Mouse (Mus musculus) G1E (cell line): Measurements from ENCODE around the gene Ccl1. TPM values are rescaled to one million over a fixed set of nuclear protein-coding genes. Genes with fewer than 3 reads are reported as not detected.

ENCODE experiments used
- ATAC-seq: 2 replicates; pipeline ENCODE4 v1.8.0; 2016; ENCODE audit warnings: mild to moderate bottlenecking; ENCODE audit not compliant: insufficient number of reproducible peaks, poor library complexity, low FRiP score, severe bottlenecking; ENCODE audit errors: extremely low read depth
- DNase-seq: peaks from one replicate; pipeline ENCODE4 v3.0.0; 2012; ENCODE audit warnings: low spot score
- H3K27me3 ChIP-seq: 2 replicates; pipeline ENCODE4 v1.6.1; 2012; ENCODE audit warnings: mild to moderate bottlenecking, low read length, inconsistent platforms; ENCODE audit not compliant: insufficient read depth
- H3K36me3 ChIP-seq: replicated peaks from 2 replicates; pipeline ENCODE3; 2012; ENCODE audit warnings: mild to moderate bottlenecking, inconsistent platforms
- H3K4me1 ChIP-seq: 2 replicates; pipeline ENCODE4 v1.6.1; 2012; ENCODE audit warnings: low read depth, low read length, inconsistent platforms, mixed read lengths; ENCODE audit not compliant: insufficient read depth
- H3K4me3 ChIP-seq: 2 replicates; pipeline ENCODE4 v1.5.1; 2012; ENCODE audit warnings: low read depth, mild to moderate bottlenecking, inconsistent platforms, low read length, moderate library complexity, mixed read lengths
- H3K9me3 ChIP-seq: replicated peaks from 2 replicates; pipeline ENCODE4 v1.6.1; 2012; ENCODE audit warnings: inconsistent platforms
- CTCF ChIP-seq: IDR thresholded peaks from 2 replicates; pipeline ENCODE4 v1.5.1; 2012; ENCODE audit warnings: low read depth, low read length, inconsistent platforms, mixed read lengths
- GATA1 ChIP-seq: IDR thresholded peaks from 2 replicates; pipeline ENCODE4 v1.6.1; 2012; ENCODE audit warnings: borderline replicate concordance, low read length, inconsistent platforms, mixed read lengths
- GATA2 ChIP-seq: IDR thresholded peaks from 2 replicates; pipeline ENCODE4 v1.6.1; 2012; ENCODE audit warnings: low read depth, low read length, inconsistent platforms, borderline replicate concordance
- POLR2AphosphoS5 ChIP-seq: IDR thresholded peaks from 2 replicates; pipeline ENCODE4 v1.6.1; 2012; ENCODE audit warnings: low read depth, low read length, inconsistent platforms; ENCODE audit not compliant: insufficient replicate concordance
- TAL1 ChIP-seq: conservative IDR thresholded peaks from 2 replicates; pipeline ENCODE4 v1.6.1; 2012; ENCODE audit warnings: low read depth, low read length, inconsistent platforms, mixed read lengths
- polyA plus RNA-seq: library from polyadenylated mRNA; stranded (reverse); fragments of >175 nt; gene quantifications from 2 replicates; pipeline ENCODE4 v1.2.3, GENCODE M21; 2012
- total RNA-seq, 2 experiments: library from RNA; stranded (forward) in 1 of 2; stranded (reverse) in 1 of 2; fragments of 200-1000 nt in 1 of 2; fragments of >200 nt in 1 of 2; fragmentation: Nextera tagmentation in 1 of 2; gene quantifications; 2 replicates each; pipeline ENCODE4 v1.2.3; 2014 to 2017

The Ccl1 gene
- total and polyA plus RNA-seq, 3 experiments: 0.05 TPM; not detected in 2

- ATAC-seq: no peak
- H3K4me1 ChIP-seq: no peaks in the 10 kb centered on the region
- H3K36me3 ChIP-seq: no peaks in the 10 kb centered on the region
- DNase-seq: no peak
- no peak for TF ChIP-seq TAL1
- TF ChIP-seq CTCF: no peak
- no peak for TF ChIP-seq GATA2
- no peak for TF ChIP-seq POLR2AphosphoS5
- no peak for TF ChIP-seq GATA1
- H3K4me3 ChIP-seq: no peak overlapping the region
- no peaks in the 10 kb centered on the region for H3K27me3 ChIP-seq
- H3K9me3 ChIP-seq: peaks cover 91% of the 10 kb centered on the region
Observed at GRCm38 (mm10) chr11:82181331-82181730, 124.2 kb downstream of the Ccl1 start.

DNA sequence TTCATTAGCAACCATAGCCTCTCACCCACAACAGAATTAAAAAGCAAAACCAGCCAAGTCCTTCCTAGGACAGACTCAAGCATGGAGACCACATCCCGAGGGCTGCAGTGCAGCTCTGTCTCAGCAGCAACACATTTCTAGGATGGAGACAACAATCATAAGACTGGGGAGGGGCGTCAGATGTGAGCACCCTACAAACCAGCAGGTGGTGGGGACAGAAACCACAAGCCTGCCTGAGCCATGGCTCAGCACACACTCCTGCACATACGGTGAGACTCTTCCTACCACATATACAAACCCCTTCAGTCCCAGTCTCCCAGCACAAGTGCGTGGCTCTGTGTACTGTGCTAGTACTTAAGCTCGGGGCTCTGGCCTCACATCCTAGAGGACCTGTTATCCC is 127.3 kb downstream of the Ccl1 start:
- Histone ChIP-seq H3K4me3 (no peak overlapping the region), H3K27me3 (no peaks in the 10 kb centered on the region), H3K9me3 (peaks cover 85% of the 10 kb centered on the region), H3K36me3 (no peaks in the 10 kb centered on the region), H3K4me1 (no peaks in the 10 kb centered on the region)
- no peak for ATAC-seq
- DNase-seq: no peak
- no peak for TF ChIP-seq POLR2AphosphoS5
- TF ChIP-seq TAL1: no peak
- no peak for TF ChIP-seq CTCF
- TF ChIP-seq GATA1: no peak
- no peak for TF ChIP-seq GATA2

- DNase-seq: no peak
- Histone ChIP-seq H3K27me3 (no peaks in the 10 kb centered on the region), H3K4me1 (no peaks in the 10 kb centered on the region), H3K36me3 (no peaks in the 10 kb centered on the region), H3K9me3 (peaks cover 85% of the 10 kb centered on the region), H3K4me3 (no peak overlapping the region)
- ATAC-seq: no peak
- no peak for TF ChIP-seq GATA2
- TF ChIP-seq CTCF: no peak
- no peak for TF ChIP-seq POLR2AphosphoS5
Observed at GRCm38 (mm10) chr11:82177711-82178110, 127.8 kb downstream of the Ccl1 start.

DNA sequence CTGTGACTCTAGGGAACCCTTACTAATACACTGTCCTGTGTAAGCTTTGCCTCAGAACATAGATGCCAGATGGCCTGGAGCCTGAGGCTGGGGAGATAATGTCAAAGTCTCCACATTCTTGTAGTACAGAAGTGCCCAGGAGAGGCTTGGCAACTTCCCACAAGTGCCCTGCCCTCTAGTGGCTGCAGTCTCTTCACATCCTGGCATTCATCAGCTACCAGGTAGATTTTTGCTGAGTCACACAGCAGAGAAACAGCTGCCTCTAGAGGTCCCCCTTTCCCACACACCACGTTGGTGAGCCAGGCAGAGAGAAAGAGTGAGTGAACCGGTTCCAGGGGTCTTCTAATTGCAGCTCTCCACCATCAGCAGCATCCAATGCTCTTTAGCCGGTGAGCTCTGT is 130.7 kb downstream of the Ccl1 start:
- Histone ChIP-seq H3K27me3 (no peaks in the 10 kb centered on the region), H3K36me3 (no peaks in the 10 kb centered on the region), H3K9me3 (peaks cover 67% of the 10 kb centered on the region), H3K4me1 (no peaks in the 10 kb centered on the region), H3K4me3 (no peak overlapping the region)
- ATAC-seq: no peak
- no peak for TF ChIP-seq GATA1
- no peak for TF ChIP-seq TAL1
- no peak for DNase-seq

DNA sequence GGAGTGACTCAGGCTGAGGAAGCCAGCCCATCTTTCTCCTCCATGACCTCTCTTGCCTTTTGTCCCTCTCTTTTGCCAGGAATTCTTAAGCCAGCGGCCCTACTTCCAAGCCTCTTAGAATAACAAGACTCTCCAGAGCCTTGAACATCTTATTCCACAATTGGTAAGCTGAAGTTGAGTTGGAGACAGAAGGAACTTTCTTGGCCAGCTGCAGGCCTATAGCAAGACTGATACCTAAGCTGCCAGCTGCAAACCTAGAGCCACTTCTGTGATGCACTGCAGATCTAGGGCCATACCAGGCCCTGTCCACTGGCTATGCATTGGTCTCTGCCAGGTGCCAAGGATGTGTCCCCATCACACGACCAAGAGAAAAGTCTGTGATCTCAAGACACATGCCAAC is 132.0 kb downstream of the Ccl1 start:
- no peak for TF ChIP-seq POLR2AphosphoS5
- no peak for TF ChIP-seq CTCF
- TF ChIP-seq GATA1: no peak
- no peak for ATAC-seq
- no peak for DNase-seq
- H3K4me1 ChIP-seq: no peaks in the 10 kb centered on the region
- H3K4me3 ChIP-seq: no peak overlapping the region
- H3K9me3 ChIP-seq: peaks cover 60% of the 10 kb centered on the region
- no peaks in the 10 kb centered on the region for H3K27me3 ChIP-seq
- H3K36me3 ChIP-seq: no peaks in the 10 kb centered on the region

GRCm38 (mm10) chr11:82171316-82172071 is 134.0 kb downstream of the Ccl1 start:
- no peak for TF ChIP-seq CTCF
- TF ChIP-seq GATA2: no peak
- Histone ChIP-seq H3K36me3 (no peaks in the 10 kb centered on the region), H3K27me3 (no peaks in the 10 kb centered on the region), H3K9me3 (peaks cover 45% of the 10 kb centered on the region), H3K4me1 (no peaks in the 10 kb centered on the region), H3K4me3 (no peak overlapping the region)
- DNase-seq (no peak), ATAC-seq (no peak)

GRCm38 (mm10) chr11:82169456-82169855 is 136.0 kb downstream of the Ccl1 start:
- TF ChIP-seq TAL1 (no peak), CTCF (no peak), GATA2 (no peak), GATA1 (no peak), POLR2AphosphoS5 (no peak)
- Histone ChIP-seq H3K9me3 (peaks cover 43% of the 10 kb centered on the region), H3K4me3 (no peak overlapping the region), H3K36me3 (no peaks in the 10 kb centered on the region), H3K27me3 (no peaks in the 10 kb centered on the region), H3K4me1 (no peaks in the 10 kb centered on the region)
- ATAC-seq (no peak), DNase-seq (no peak)
